Mouse (Mus musculus) left cerebral cortex, postnatal 14 days (tissue): ENCODE results near the gene Zc3h12c. TPM values are rescaled to one million over a fixed set of nuclear protein-coding genes. Genes with fewer than 3 reads are reported as not detected.

Source experiments
- DNase-seq, 2 experiments: peaks; one replicate each; pipeline ENCODE4 v3.0.0; 2021 to 2022; ENCODE audit warnings: low spot score in 2 of 2, mixed read lengths in 1 of 2
- intact Hi-C: fragments of 180-260 bp; cut with DNase I; formaldehyde crosslinking; loops from one replicate; pipeline ENCODE4 v1.15.1; 2025
- microRNA-seq, 2 experiments: library from miRNA; unstranded; fragments of <30 nt; microRNA quantifications; one replicate each; pipeline ENCODE4 v1.2.0; 2022
- total RNA-seq, 2 experiments: library from RNA; stranded (reverse); gene quantifications; 2 replicates each; pipeline ENCODE4 v1.2.3; 2021

The Zc3h12c gene
- total RNA-seq, 2 experiments from 2014 or later = 10.7 to 10.9 TPM

DNA sequence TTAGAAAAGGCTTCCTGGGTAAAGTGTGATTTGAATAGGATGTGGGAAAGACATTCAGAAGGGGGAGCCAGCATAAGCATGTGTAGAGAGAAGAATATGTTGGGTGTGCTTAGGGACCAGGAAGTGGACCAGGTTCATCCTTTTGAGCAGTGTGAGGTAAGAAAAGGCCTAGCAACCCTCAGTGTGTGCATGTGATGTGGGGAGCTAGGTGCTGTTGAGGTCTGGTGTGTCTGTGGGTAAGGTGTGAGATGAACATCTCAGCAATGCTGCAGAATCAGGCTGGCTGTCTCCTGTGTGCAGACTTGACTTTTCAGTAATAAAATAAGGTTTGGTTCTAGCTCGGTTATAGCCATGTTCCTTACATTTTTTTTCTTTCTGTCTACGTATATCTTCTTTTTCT is 98.3 kb downstream of the Zc3h12c start:
- intact Hi-C loops = no loop called here
- no peak for DNase-seq

Small RNAs within 50 kb of the gene (microRNA-seq; reads per million reads assigned to microRNA genes)
- 0 reads per million in 2 experiments for gene Gm27686
- gene Mir6244 = 0 reads per million in 2 experiments

Other genes with a start within 250 kb of the Zc3h12c start
- 10 to 100 TPM; 14.0 to 16.3 TPM for gene Fdx1, start 205.0 kb downstream of the Zc3h12c start, total RNA-seq
- 10 to 100 TPM; 42.7 to 52.9 TPM for gene Rdx, start 121.4 kb downstream of the Zc3h12c start, total RNA-seq